In genomic region chr7:139299424-139299823, GRCm38 (mm10) we compare ENCODE assay signal across 9 mouse cellular contexts. TPM values are rescaled to one million over a fixed set of nuclear protein-coding genes. Genes with fewer than 3 reads are reported as not detected.
A peak's percentile ranks its signal among the peaks of the same experiment; 100 is the strongest.
DNase-seq lines count a peak whose midpoint lies in the region; ATAC-seq lines count a peak whose summit lies in the region.
"Had no signal": no experiment of that assay in that cellular context is flagged by ENCODE, and none has a peak within 500 bp of the region (broad histone marks: within the 10 kb centered on the region; RNA-seq: fewer than 3 reads in every experiment).

No protein-coding gene starts in this region.

- H3K4me3 ChIP-seq in midbrain, embryonic 12.5 days: no peak overlapping the region
- H3K4me3 ChIP-seq: myocyte had no signal

- peak; percentile 30 for ATAC-seq in inflammation-experienced regulatory T-cells, adult 6 months
- ATAC-seq in midbrain, embryonic 12.5 days (ENCODE audit: low FRiP score, low read depth): peak; percentile 44; the same call in 1 of the 2 replicates
- no peak for ATAC-seq in erythroblast, adult 5-6 weeks (replicated peaks; ENCODE audit: low FRiP score, poor library complexity, severe bottlenecking)

- H3K9me3 ChIP-seq in midbrain, embryonic 12.5 days: no peaks in the 10 kb centered on the region

- H3K27me3 ChIP-seq in midbrain, embryonic 12.5 days: peaks cover 36% of the 10 kb centered on the region

- no peak overlapping the region for H3K4me2 ChIP-seq in midbrain, embryonic 12.5 days (replicated peaks)

- H3K4me1 ChIP-seq in midbrain, embryonic 12.5 days: peaks cover 4% of the 10 kb centered on the region; the same call in 1 of the 2 replicates

- no peak overlapping the region for H3K9ac ChIP-seq in midbrain, embryonic 12.5 days (replicated peaks)

- peak; percentile 85 for DNase-seq in NIH3T3 (ENCODE audit: low read depth)
- peak; percentile 80 for DNase-seq in cerebellum, adult 11-12 months
- DNase-seq in frontal cortex, postnatal 25 days (ENCODE audit: low spot score in 2 of 2): peak; percentile 87 to 93
- DNase-seq in left cerebral cortex, postnatal 10 days (ENCODE audit: extremely low spot score in 1 of 2, low spot score in 2 of 2): peak; percentile 75 to 88
- peak; percentile 23 to 75 for DNase-seq in spleen, adult 18-20 months

- no peaks in the 10 kb centered on the region for H3K36me3 ChIP-seq in midbrain, embryonic 12.5 days

- intact Hi-C loops in left cerebral cortex, postnatal 10 days (cut with DNase I): loop anchor here (2.0 to 5.0 kb wide), 3 partner anchors 67 to 177 kb away; no protein-coding TSS in a partner anchor

- no peak overlapping the region for H3K27ac ChIP-seq in midbrain, embryonic 12.5 days (replicated peaks)

- 20% methylated on average over 8 of the region's 8 CpGs for WGBS in midbrain, embryonic 12.5 days

RNA-seq across cellular contexts. Expression of gene Pwwp2b, which starts 51.1 kb away (rescaled TPM):
- polyA plus RNA-seq in inflammation-experienced regulatory T-cells, adult 6 months (2017; shearing (Covaris generic)): 1 to 10 TPM; 1.9 to 3.4 (median 2.1) TPM
- 10 to 100 TPM in 1 of 2 experiments, 1 to 10 TPM in 1; 8.5 to 11.0 TPM for total RNA-seq in left cerebral cortex, postnatal 10 days (2021)
- polyA plus RNA-seq in midbrain, embryonic 12.5 days (2016; fragmentation: Nextera tagmentation; extraction: Ambion mirVana): 3.4 and 3.9 TPM in 2 replicates
- total RNA-seq in erythroblast, adult 5-6 weeks (2015; ENCODE audit: low replicate concordance): 0.42 and 2.7 TPM in 2 replicates
- 0.42 TPM in 1 of 2 replicates, not detected in the other for total RNA-seq in erythroblast, adult 5-6 weeks (2017; ENCODE audit: low replicate concordance)
